Mouse (Mus musculus): ENCODE data around the gene Lad1.

- TF ChIP-seq CTCF (IDR thresholded peaks at IDR 0.05; ENCODE audit: low read depth, low read length) (no peak), GATA1 (IDR thresholded peaks at IDR 0.05; ENCODE audit: borderline replicate concordance, low read length) (no peak), GATA2 (IDR thresholded peaks at IDR 0.05; ENCODE audit: borderline replicate concordance, low read depth, low read length) (no peak), POLR2AphosphoS5 (IDR thresholded peaks at IDR 0.05; ENCODE audit: insufficient replicate concordance, low read depth, low read length) (no peak)
These were observed 37.7 kb upstream of the Lad1 start for GRCm38 (mm10) chr1:135780649-135781048.

All from G1E (cell line).